Mouse (Mus musculus): ENCODE results near the gene Lpcat2.

GRCm38 (mm10) chr8:92851381-92851780 lies 3.8 kb upstream of the Lpcat2 start:
- TF ChIP-seq CTCF (IDR thresholded peaks at IDR 0.05; ENCODE audit: control insufficient read depth, insufficient read depth, low read length) (no peak), POLR2A (IDR thresholded peaks at IDR 0.05; ENCODE audit: borderline replicate concordance, control insufficient read depth, low read depth, low read length) (no peak)
